Mouse (Mus musculus) regulatory T cell (primary cell): ENCODE measurements around the gene Lsm4.

Experiments
- in situ Hi-C: fragments of 300-600 bp; cut with MboI, MseI; formaldehyde crosslinking; loops from one replicate; pipeline ENCODE4 v1.15.1; 2025; ENCODE audit warnings: high pct_unique_total_duplicates

Gene Lsm4

DNA sequence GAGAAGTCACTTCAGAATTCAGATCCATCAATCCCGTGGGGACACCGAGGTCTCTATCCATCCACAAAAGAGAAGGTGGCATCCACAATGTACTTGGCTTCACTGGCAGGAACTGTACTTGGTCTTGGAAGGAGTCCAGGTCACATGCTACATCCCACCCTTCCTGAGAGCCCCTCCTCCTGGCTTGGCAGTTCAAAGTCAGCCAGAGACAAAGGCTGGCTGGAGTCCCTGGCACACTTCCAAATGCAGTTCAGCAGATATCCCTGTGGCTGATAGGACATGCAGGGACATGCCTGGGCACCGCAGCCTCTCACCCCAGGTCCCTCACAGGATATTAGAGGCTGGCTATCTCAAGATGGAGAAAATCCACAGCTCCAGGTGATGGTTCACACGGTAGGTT is 23.7 kb upstream of the Lsm4 start:
- in situ Hi-C loops: no loop called here

DNA sequence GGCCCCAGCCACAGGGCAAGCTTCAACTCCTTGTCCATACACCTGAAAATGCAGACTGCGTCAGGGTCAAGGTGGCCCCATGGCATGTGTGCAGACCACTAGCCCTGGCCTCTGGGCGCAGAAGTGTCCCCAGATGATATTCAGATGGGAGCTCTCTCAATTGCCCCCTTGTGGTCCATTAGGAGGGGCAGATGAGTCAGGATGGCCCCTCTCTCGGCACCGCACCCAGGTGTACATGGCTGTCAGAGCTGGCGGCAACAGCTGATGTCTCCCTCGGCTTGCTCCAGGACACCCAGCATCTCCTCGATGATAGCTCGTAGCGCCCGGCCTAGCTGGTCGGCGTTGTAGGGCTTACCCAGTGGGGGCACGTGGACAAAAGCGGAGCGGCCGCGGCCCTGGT is 22.7 kb upstream of the Lsm4 start:
- in situ Hi-C loops: no loop called here

DNA sequence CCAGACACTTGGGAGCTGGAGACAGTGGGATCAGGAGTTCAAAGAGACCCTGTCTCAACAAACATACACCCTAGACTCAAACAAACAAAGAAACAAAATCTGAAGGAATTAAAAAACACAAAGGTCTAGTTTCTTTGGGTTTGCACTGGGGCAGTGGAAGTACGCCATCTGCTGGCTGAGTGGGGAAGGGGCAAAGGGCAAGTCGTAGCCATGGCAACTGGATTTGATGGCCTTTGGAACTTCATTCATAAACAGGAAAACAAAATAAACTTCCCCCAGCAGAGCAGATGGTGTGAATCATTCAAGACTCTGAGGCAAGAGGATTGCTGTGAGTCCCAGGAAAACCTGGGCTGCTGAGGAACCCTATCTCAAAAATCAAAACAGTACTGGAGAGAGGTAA is 19.8 kb upstream of the Lsm4 start:
- in situ Hi-C loops: no loop called here

DNA sequence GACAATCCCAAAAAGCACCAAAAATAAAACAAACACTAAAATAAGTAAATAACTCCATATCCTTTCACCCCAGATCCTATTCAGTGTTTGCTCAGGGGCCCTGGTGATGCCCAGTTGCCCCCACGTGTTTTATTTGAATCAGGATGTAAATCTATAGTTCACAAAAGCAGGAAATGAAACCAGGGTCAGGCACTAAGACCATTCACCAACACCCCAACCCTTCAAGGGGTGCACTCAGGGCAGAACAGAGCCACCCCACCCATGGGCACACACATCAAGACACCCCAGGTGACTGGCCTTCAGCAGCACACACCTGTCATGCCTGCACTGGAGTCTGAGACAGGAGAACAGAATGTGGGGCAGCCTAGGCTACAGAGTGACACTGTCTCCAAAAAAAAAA is 18.9 kb upstream of the Lsm4 start:
- in situ Hi-C loops: no loop called here

DNA sequence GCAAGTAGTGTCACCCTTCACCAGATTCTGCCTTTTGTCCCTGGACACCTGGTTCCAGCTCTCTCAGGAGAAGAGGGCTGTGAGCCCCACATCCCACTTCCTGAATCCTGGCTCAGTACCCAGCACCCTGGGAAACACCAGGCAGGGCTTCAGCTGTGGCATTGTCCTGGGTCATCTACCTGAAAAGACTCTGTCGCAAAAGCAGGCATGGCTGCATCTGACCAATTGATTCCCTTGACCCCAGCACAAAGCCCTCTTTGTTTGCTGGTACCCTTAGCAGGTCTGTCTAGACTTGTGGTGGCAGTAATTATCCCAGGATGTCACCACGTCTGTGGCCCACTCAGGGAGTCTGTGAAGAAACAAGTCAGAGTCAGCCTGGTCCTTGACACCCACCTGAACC is 17.6 kb upstream of the Lsm4 start:
- in situ Hi-C loops: loop anchor here (5.0 kb wide), 1 partner anchor 43 kb away; no protein-coding TSS in a partner anchor

DNA sequence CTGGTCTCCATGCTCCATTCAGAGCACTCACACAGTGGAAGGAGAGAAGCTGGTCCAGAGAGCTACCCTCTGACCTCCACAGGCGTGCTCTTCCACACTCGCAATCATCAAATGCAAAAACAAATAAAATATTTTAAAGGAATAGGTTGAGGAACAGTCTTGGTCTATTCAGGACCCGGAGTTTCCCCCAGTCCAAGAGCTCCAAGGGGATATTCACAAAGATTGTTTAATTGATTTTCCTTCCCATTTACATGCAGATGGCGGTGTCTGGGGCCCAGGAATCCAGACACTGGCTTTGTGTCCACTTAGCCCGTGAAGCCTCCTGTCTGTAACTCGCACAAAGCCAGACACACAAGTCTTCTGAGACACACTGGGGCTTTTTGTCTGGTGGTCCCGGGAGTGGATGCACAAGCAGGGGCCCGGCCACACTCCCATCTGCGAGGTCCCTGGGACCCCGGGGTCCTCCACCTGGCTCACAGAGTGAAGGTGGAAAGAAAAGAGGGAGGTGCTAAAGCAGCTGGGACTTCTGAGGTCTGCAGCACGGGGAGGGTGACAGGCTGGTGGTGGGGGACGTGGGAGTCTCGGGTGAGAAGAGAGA is 16.8 kb upstream of the Lsm4 start:
- in situ Hi-C loops: loop anchor here (5.0 kb wide), 1 partner anchor 44 kb away; no protein-coding TSS in a partner anchor

DNA sequence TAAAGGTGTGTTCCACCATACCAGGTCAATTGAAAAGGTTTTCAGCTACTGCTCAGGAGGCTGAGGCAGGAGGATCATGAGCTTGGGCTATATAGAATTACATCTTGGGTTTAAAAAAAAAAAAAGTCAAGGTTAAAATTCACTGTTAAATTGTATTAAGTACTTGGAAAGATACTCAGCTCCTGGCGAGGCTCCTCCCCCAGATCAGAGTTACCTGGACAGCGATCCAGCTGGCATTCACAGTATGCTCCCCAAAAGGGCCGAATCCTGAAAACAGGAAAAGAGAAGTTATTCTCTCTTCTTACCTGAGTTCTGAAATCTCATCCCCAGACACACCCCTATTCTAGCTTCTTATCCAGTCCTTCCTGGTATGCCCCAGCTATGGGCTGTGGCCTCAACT is 15.8 kb upstream of the Lsm4 start:
- in situ Hi-C loops: loop anchor here (5.0 kb wide), 1 partner anchor 45 kb away; no protein-coding TSS in a partner anchor

DNA sequence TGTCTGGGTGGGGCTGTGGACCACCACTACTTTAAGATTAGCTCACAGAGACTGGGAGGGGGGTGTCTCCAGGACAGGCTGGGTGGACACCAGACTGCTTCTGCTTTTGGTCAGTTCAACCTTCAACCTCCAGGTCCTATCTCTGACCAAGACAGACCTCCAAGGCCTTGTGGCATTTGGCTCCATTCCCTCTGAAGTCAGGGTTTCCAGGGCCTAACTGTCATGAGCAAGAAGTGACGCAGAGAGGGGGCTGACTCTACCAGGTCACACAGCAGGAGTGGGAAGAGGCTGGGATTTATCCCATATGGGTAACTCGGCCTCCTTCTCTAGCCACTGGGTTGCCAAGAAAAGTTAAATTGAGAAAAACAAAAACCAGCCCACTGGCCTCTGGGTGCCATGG is 15.3 kb upstream of the Lsm4 start:
- in situ Hi-C loops: loop anchor here (5.0 kb wide), 1 partner anchor 45 kb away; no protein-coding TSS in a partner anchor

DNA sequence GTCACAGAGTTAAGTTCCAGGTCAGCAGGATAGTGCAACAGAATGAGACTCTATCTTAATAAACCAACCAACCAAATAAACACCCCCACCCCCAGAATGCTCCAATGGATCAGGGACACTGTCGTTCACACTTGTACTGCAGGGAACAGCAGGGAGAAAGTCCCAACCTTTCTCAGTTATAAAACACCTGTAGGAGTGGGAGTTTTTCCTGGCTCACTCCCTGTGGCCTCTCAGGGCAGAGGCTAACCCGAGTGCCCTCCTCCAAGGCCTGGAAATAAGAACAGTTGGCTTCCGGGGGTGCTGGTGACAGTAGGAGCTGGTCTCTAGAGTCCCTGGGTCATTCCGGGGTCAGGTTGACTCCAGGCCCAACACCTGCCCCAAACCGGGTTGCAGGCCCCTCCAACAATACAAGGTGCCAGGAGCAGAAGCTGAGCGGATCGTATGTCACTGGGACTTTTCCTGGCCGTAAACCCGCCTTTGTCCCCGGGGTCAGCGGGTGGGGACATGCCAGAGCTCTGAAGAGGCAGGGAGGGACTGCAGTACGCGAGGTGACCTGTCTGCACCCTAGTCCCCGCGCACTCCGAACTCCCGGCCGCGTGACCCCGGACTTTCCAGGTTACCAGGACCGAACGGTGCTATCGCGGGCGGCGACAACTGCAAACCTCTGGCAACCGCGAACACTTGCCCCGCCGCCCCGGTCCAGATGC is 14.0 kb upstream of the Lsm4 start:
- in situ Hi-C loops: loop anchor here (5.0 kb wide), 1 partner anchor 47 kb away; no protein-coding TSS in a partner anchor

DNA sequence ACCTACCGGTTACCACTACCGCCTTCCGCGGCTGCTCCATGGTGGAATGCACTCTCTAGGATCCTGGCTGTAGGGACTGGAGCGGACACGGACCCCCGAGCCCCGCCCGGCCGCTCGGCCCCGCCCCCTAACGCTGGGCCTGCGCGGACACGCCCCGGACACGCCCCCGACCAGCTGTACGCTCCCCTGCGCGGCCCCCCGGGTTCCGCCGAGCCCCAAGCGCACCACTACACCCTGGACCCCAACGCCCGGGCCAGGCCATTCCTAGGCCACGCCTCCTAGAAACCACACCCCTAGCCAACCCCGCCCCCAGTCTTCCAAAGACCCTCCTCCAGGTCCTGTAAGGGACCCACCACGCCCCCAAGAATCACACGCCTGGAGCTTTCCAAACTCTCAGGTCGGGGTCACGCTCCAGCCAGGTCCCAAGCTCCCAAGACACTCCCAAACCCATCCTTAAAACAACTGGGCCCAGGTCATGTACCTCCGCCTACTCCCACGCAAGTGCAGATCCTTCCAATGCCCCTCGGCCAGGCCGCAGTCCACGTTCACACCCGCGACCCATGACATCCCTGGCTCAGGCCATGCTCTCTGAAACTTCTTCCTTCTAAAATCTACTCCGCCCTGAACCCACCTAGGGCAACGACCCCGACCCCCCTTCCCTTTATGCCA is 13.3 kb upstream of the Lsm4 start:
- in situ Hi-C loops: loop anchor here (5.0 kb wide), 1 partner anchor 47 kb away; no protein-coding TSS in a partner anchor

DNA sequence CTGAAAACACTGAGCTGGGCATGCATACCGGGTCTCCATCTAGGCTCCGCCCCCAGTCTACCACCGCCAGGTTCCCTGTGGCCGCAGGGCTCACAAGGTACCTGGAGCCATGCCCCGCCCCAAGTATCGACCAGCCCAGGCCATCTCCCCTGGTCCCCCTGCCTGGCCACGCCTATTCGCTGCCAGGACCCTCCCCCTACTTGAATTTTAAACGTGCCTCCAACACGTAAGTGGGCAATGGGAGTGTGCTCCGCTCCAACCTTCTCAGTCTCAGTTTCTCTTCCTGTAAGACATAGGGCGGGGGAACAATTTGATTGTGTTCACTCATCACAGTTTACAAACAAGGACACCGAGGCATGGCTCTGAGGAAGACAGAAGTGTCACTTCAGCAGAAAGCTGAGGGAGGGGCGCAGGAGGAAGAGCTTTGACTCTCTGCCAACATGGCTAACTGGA is 12.7 kb upstream of the Lsm4 start, which contains the start of gene Pgpep1:
TSS of gene Pgpep1 (minus strand) at position 116 of the 453 bp plus-strand sequence.
- in situ Hi-C loops: no loop called here

DNA sequence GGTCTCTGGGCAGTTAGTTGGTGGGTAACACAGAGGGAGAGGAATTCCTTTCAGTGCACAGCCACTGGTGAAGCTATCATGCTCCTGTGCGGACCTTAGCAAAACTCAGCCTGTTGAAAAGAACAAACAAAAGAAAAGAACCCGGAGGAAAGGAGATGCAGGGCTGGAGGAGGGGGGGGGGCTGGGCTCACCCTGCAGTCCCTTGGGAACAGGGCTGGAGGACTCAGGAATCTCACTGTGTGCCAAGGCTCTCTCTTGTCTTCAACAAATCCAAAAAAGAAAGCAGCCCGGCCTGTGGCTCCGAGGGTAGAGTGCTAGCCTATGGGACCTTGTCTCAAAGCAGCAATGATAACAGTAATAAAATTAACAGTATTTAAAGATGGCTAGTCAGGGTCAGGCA is 9.4 kb upstream of the Lsm4 start:
- in situ Hi-C loops: no loop called here

DNA sequence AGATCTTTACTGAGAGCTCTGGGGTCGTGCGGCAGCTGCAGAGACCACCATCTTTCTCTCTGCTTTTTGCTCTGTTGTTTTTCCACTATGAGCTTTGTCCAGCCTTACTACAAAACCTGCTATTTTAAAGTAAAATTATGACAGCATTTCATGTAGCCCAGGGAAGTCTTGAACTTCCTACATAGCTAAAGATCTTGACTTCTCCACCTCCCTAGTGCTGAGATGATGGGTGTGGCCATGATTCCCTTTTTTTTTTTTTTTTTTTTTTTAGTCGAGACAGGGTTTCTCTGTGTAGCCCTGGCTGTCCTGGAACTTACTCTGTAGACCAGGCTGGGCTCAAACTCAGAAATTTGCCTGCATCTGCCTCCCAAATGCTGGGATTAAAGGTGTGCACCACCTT is 8.4 kb upstream of the Lsm4 start:
- in situ Hi-C loops: loop anchor here (5.0 kb wide), 1 partner anchor 48 kb away; no protein-coding TSS in a partner anchor

DNA sequence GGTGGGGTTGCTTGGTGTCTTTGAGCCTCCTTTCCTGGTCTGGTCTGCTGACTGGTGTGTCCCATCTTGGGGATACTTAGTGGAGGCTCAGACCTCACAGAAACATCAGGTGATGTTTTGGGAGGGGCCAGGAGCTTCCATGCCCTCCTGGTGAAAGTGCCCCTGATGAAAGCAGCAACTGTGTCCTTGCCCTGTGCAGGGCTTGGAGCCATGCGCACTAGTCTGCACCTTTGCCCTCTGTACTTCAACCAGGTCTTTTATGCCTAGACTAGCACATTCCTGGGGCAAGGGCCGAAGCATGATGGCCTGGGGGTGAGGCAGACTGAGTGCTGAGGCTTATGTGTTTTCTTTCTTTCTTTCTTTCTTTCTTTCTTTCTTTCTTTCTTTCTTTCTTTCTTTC is 7.4 kb upstream of the Lsm4 start:
- in situ Hi-C loops: loop anchor here (5.0 kb wide), 1 partner anchor 47 kb away; no protein-coding TSS in a partner anchor

DNA sequence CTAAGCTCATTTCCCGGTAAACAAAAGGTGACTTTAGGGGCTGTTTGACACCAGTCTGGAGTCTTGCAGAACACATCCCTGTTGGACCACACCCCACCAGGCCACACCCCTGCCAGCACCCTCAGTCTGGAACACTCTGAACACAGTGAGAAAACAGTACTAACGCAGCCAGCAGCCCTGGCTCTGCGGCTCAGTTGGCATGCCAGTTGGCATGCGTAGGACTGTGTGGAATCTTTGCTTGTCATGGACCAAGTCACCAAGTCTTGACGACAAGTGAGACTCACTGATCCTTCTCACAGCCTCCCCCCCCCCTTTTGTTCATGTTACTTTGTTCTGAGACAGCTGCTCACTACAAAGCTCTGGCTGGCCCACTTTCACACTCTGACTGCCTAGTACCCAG is 6.0 kb upstream of the Lsm4 start:
- in situ Hi-C loops: loop anchor here (5.0 kb wide), 1 partner anchor 45 kb away; no protein-coding TSS in a partner anchor

DNA sequence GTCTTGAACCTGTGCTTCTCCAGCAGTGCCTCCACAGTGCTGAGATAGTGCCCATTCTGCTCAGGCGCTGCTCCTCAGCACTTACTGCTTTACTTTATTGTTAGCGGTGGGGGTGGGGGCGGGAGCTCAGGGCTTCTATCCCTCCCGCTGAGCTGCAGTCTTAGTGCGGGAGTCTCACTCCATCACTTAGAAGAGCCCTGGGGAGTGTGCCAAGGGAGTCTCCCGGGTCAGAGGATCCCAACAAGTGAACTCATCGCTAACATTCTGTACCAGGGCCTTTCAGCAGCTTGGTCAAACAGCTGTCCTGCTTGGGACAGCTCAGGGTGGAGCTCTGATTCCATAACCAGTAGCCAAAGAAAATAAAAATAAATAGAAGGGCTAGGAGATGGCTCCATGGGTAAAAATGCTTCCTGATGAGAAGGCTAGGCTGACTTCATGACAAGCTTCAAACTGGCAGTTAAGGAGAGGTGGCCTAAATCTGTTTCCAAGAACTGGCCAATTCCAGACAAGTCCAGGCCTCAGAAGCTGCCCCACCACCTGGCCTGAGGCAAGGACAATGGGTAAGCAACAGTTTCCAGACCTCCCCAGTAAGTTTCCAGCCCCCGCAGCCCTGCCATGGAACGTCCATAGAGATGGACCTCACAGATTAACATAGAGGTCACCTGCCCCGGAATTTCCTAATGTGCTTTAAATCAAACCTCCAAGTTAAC is 1.3 kb upstream of the Lsm4 start:
- in situ Hi-C loops: no loop called here

DNA sequence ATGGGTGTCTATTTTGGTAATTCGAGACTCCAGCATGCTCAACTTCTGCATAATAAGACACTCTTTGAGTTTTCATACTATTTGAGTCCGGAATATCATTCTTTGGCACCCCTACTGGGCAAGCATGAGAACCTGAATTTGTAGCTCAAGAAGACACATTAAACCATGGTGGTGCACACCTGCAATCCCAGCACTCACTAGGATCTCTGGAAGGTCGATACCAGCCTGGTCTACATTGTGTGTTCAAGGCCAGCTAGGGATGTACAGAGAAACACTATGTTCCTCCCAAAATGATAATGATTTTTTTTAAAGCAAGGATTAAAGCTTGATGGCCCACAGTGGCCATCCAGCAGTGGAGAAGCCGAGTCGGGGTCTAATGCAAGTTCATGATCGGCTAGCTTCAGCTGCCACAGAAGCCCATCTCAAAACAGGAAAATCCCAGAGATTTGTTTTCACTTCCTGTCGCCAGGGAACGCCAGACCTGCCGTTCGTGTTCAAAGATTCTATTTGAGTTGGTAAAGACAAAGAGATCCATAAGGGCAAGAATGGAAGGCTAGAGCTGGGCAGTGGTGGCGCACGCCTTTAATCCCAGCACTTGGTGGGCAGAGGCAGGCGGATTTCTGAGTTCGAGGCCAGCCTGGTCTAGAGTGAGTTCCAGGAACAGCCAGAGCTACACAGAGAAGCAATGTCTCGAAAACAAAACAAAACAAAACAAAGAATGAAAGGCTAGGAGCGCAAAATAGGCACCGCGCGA is 546 bp upstream of the Lsm4 start:
- in situ Hi-C loops: no loop called here

DNA sequence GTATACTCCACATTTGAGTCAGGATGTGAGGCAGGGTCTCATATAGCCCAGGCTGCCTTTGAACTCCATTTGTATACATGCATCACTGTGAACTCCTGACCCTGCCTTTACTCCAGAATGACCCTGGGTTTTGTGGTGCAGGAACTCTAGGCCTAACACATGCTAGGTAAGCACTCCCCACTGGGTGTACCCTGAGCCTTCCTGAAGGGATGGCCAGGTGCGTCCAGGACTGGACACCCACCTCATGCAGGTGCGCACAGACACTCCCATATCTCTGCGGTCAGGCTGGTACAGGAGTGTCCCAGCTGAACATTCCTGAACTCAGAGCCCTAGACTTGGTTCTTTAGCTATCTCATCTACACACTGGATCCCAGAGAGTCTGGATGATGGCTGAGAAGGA is 1.1 kb downstream of the Lsm4 start:
- in situ Hi-C loops: no loop called here

DNA sequence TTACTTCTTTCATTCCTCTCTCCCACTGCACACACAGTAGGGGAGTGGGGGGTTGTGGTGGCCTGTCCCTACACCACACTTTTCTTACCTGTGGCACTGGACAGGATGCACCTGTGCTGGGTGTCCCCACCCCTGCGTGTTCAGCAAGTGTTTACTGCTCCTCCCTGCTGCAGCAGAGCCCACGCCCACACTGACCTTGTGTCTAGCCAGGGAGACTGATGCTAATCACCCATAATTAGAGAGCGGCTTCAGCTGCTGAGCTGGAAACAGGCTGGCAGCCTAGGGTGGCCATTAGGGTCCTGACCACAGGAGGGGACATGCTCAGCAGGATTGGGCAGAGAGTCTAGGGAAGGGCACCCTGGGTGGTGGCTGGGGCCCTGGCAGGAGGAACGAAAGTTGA is 1.7 kb downstream of the Lsm4 start:
- in situ Hi-C loops: no loop called here

DNA sequence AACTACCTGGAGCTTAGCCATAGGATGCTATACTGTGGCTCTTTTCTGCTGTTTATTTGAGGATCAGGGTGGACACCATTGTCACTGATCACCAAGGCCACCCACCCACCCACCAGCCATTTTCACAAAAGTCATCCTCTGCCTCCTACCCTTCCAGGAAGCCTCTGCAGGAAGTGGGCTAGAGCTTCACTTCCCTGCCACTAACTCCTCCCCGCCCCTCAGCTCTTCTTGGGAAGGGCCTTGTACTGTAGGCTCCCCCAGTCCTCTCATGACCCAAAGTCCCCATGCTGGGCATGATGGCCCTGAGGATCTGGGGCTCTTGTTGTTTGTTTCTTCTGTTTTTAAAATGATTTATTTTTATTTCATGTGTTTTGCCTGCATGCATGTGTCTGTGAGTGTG is 2.3 kb downstream of the Lsm4 start:
- in situ Hi-C loops: no loop called here
